Comparison of ENCODE assay signal across 13 mouse cellular contexts in genomic region chr2:45040706-45041312, GRCm38 (mm10).
DNase-seq lines count a peak whose midpoint lies in the region; ATAC-seq and TF ChIP-seq lines count a peak whose summit lies in the region.
"Had no signal": no experiment of that assay in that cellular context is flagged by ENCODE, and none has a peak within 500 bp of the region (broad histone marks: within the 10 kb centered on the region; RNA-seq: fewer than 3 reads in every experiment).

No protein-coding gene starts in this region.

- ATAC-seq in heart, embryonic 16.5 days (replicated peaks; ENCODE audit: extremely low read depth, insufficient read depth, low FRiP score) = no peak
- ATAC-seq in liver, embryonic 15.5 days (ENCODE audit: insufficient read depth) = peak; percentile 85

- DNase-seq in heart, postnatal 10 days = no peak
- DNase-seq in c-Kit-positive CD71-positive TER-119-positive erythroid progenitor cells, embryonic 14.5 days (ENCODE audit: low spot score) = peak; percentile 82
- DNase-seq in embryonic facial prominence, embryonic 10.5 days (ENCODE audit: low spot score) = no peak
- no peak for DNase-seq in thymus, postnatal 36 days
- DNase-seq: adrenal gland, adult 8-10 months; gastrocnemius, postnatal 10 days; kidney, adult 8-10 months had no signal

- H3K4me1 ChIP-seq in heart, embryonic 16.5 days (ENCODE audit: control insufficient read depth, insufficient read depth, low read length) = peaks cover 42% of the 10 kb centered on the region
- H3K4me1 ChIP-seq in bone marrow, adult 2 months (ENCODE audit: control insufficient read depth, insufficient read depth, low read length) = peaks cover 7% of the 10 kb centered on the region
- peaks cover 86% of the 10 kb centered on the region for H3K4me1 ChIP-seq in liver, embryonic 15.5 days (replicated peaks)
- peaks cover 37% of the 10 kb centered on the region for H3K4me1 ChIP-seq in embryonic facial prominence, embryonic 10.5 days

- no peak for TF ChIP-seq CTCF in bone marrow, adult 2 months (IDR thresholded peaks at IDR 0.05; ENCODE audit: control insufficient read depth, insufficient read depth, low read length)

- WGBS in heart, embryonic 16.5 days = 45% methylated on average over 13 of the region's 13 CpGs
- 71% methylated on average over 13 of the region's 13 CpGs for WGBS in bone marrow, adult 2 months
- 28% methylated on average over 13 of the region's 13 CpGs for WGBS in liver, embryonic 15.5 days (ENCODE audit: insufficient replicate concordance)
- 78% methylated on average over 13 of the region's 13 CpGs for WGBS in embryonic facial prominence, embryonic 10.5 days

- no peak for TF ChIP-seq POLR2A in bone marrow, adult 2 months (IDR thresholded peaks at IDR 0.05; ENCODE audit: borderline replicate concordance, control insufficient read depth, low read depth, low read length)

- no peak overlapping the region; the same call in 1 of the 2 replicates for H3K9ac ChIP-seq in heart, embryonic 16.5 days (ENCODE audit: low read length)
- 0 out of 2 replicates have a peak overlapping the region, but pooled peaks have one; percentile 33 for H3K9ac ChIP-seq in liver, embryonic 15.5 days
- H3K9ac ChIP-seq: hindbrain, embryonic 13.5 days; midbrain, embryonic 12.5 days had no signal

- no peaks in the 10 kb centered on the region for H3K27me3 ChIP-seq in heart, embryonic 16.5 days (ENCODE audit: control insufficient read depth, insufficient read depth, low read length)
- no peaks in the 10 kb centered on the region for H3K27me3 ChIP-seq in liver, embryonic 15.5 days
- no peaks in the 10 kb centered on the region for H3K27me3 ChIP-seq in embryonic facial prominence, embryonic 10.5 days (replicated peaks; ENCODE audit: low read depth, poor library complexity, severe bottlenecking)
- H3K27me3 ChIP-seq: CH12.LX; hindbrain, embryonic 13.5 days; midbrain, embryonic 12.5 days had no signal

- no peak overlapping the region for H3K4me3 ChIP-seq in heart, embryonic 16.5 days (ENCODE audit: low read length)
- no peak overlapping the region for H3K4me3 ChIP-seq in bone marrow, adult 2 months (replicated peaks; ENCODE audit: control insufficient read depth, low read depth, low read length)
- 0 out of 2 replicates have a peak overlapping the region, but pooled peaks have one; percentile 14 for H3K4me3 ChIP-seq in liver, embryonic 15.5 days (replicated peaks)
- H3K4me3 ChIP-seq in embryonic facial prominence, embryonic 10.5 days = no peak overlapping the region
- H3K4me3 ChIP-seq: hindbrain, embryonic 13.5 days; midbrain, embryonic 12.5 days had no signal

- no peaks in the 10 kb centered on the region for H3K9me3 ChIP-seq in heart, embryonic 16.5 days (replicated peaks; ENCODE audit: control insufficient read depth, low read length)
- no peaks in the 10 kb centered on the region for H3K9me3 ChIP-seq in liver, embryonic 15.5 days (replicated peaks)
- H3K9me3 ChIP-seq in embryonic facial prominence, embryonic 10.5 days = no peaks in the 10 kb centered on the region
- H3K9me3 ChIP-seq: hindbrain, embryonic 13.5 days; midbrain, embryonic 12.5 days had no signal

- H3K27ac ChIP-seq in heart, embryonic 16.5 days (ENCODE audit: low read length) = peak overlapping the region; percentile 95
- 0 out of 2 replicates have a peak overlapping the region, but pooled peaks have one; percentile 57 for H3K27ac ChIP-seq in bone marrow, adult 2 months (ENCODE audit: control insufficient read depth, insufficient read depth, low read depth, low read length, poor library complexity)
- peak overlapping the region; percentile 89 for H3K27ac ChIP-seq in liver, embryonic 15.5 days (replicated peaks)
- H3K27ac ChIP-seq in embryonic facial prominence, embryonic 10.5 days (replicated peaks) = no peak overlapping the region
- H3K27ac ChIP-seq: hindbrain, embryonic 13.5 days; midbrain, embryonic 12.5 days had no signal

- intact Hi-C loops in heart, postnatal 10 days (cut with DNase I) = no loop called here

- no peaks in the 10 kb centered on the region for H3K36me3 ChIP-seq in heart, embryonic 16.5 days (ENCODE audit: control insufficient read depth, insufficient read depth)
- no peaks in the 10 kb centered on the region for H3K36me3 ChIP-seq in liver, embryonic 15.5 days (replicated peaks)
- H3K36me3 ChIP-seq in embryonic facial prominence, embryonic 10.5 days (replicated peaks) = no peaks in the 10 kb centered on the region
- H3K36me3 ChIP-seq: hindbrain, embryonic 13.5 days; midbrain, embryonic 12.5 days had no signal

- no peak overlapping the region for H3K4me2 ChIP-seq in heart, embryonic 16.5 days (ENCODE audit: low read depth, low read length)
- H3K4me2 ChIP-seq in liver, embryonic 15.5 days = peak overlapping the region; percentile 55
- H3K4me2 ChIP-seq: hindbrain, embryonic 13.5 days; midbrain, embryonic 12.5 days had no signal
